Mouse (Mus musculus): ENCODE measurements at regions not wholly inside any gene's neighbourhood (a gene's known extent, or its start where the extent isn't known, plus 50 kb on each side); places are given as distances from the start of the nearest gene placed in this dataset.

GRCm38 (mm10) chr14:46634656-46635244 lies 125.6 kb upstream of the Cdkn3 start:
- TF ChIP-seq CTCF (conservative IDR thresholded peaks at IDR 0.05; ENCODE audit: low read length): no peak
- no peak for TF ChIP-seq NANOG (IDR thresholded peaks at IDR 0.05; ENCODE audit: borderline replicate concordance, low read length)

Data from E14TG2a.4 (cell line).